Mouse (Mus musculus) ES-CJ7 (cell line): ENCODE data around the gene Ank.

Experiments used
- DNase-seq: peaks from one replicate; pipeline ENCODE4 v3.0.0; 2011; ENCODE audit warnings: low read depth, low spot score

Ank gene

GRCm38 (mm10) chr15:27536771-27537170, 70.3 kb downstream of the Ank start:
- DNase-seq = no peak

- DNase-seq = no peak
These were observed 71.2 kb downstream of the Ank start for GRCm38 (mm10) chr15:27537519-27538223.

DNA sequence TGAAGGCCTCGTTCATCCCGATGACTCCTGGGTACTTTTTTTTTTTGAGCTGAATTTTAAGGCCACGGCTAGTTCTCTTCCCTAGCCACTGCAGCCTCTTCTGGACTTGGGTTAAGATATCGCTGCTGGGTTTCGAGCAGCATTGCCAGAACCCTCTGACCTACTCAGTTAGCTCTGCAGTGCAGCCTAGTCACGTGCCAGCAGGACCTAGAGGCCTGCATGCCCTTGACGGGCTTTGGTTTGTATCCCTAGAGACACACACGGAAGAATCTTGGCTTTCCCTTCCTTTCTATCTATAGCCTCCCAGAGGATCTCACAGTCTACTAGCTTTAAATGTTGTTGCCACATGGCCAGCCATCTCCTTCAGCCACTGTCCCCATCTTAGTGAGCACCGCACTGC, 73.3 kb downstream of the Ank start:
- no peak for DNase-seq

DNA sequence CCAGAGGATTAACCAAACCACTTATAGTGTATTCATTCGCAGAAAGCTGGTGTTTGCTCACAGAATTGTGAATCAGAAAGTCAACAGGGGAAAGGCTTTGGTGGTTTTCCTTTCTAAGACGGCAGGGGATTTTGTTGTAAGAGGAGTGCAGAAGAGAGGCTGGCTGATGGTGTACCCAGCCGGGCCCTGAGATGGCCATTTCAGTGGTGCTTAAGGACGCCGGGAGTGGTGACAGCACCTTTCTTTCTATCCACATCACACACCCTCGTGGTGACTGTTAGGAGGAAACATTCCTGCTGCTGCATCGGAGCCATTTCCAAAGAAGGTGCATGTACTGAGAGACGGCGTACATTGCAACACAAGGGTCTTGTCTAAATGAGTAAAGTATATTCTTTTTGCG, 78.7 kb downstream of the Ank start:
- DNase-seq = no peak

- DNase-seq = no peak
These were observed 81.6 kb downstream of the Ank start for GRCm38 (mm10) chr15:27548110-27548509.

- DNase-seq = no peak
These were observed 82.6 kb downstream of the Ank start for GRCm38 (mm10) chr15:27549071-27549470.

DNA sequence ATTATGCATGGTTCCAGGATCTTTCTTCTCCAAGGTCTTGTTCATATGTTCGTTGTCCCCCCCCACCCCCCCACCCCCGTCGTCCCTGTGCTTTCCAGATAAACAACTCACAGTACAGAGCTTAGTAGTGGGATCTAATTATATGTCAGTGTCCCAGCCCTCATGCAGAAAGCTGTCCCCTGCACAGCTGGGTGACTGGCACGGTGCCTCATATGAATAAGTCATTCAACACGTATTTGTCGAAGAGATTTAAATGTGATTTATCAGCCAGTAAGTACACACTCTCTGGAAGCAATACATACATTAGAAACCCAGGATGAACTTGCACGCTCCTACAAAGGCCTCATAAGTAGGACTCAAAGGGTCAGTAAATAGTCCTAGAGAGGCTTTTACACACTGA, 83.4 kb downstream of the Ank start:
- no peak for DNase-seq

- no peak for DNase-seq
These were observed 84.0 kb downstream of the Ank start for GRCm38 (mm10) chr15:27550358-27550992.

DNA sequence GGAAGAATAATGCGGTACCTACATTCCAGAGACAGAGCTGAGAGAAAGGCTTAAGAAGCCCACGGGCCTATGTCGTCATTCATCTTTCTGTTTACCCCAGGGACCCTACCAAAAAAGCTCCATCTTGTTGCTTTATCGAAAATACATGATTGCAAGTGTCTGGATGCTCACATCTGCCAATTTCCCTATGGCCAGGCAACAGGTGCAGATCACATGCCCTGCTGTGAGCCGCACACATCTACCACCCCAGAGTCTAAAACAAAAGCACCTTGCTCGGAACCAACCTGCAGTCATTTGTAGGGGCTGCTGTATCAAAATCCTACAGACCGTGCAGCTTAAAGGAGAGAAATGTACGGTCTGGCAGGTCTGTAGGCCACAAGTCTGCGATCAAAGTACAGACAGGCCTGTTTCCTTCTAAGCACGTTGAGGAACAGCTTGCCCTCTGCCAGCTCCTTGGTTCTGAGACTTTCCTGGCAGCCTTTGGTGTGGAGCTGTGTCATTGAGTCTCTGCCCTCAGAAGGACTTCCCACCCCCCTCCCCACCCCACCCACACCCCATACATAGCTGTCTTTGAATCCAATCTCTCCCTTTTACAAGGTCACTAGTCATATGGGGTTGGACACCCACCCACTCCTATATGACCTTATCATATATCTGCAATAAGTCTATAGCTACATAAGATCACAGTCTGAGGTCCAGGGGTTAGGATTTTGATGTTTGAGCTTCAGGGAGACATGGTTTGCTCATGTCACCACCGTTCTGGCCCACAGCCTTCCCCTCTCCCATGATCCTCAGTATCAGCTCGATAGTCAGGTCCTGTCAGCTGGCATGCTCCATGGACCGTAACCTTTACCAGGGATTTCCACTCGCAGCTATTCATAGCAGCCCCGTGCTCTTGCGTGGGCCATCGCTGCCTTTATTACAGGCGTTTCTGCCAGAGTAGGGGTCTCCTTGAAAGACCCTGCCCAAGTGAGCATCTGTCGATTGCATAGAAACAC, 84.9 kb downstream of the Ank start:
- no peak for DNase-seq

GRCm38 (mm10) chr15:27552129-27552700, 85.7 kb downstream of the Ank start:
- no peak for DNase-seq

DNA sequence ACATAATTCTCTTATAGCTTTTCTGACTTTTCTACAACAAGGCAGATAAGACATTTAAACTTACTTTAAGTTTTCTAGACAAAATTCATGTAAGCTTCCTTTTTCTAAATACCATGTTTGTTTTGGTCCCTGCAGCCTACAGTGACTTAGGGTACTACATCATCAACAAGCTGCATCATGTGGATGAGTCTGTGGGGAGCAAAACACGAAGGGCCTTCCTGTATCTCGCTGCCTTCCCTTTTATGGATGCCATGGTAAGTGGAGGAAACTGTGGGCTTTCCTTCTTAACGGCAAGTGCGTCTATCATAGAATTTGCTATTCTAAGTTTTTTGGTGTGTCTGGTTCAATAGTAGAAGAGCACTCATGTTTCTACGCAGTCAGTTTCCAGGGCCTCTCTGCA, 87.1 kb downstream of the Ank start:
- no peak for DNase-seq

DNA sequence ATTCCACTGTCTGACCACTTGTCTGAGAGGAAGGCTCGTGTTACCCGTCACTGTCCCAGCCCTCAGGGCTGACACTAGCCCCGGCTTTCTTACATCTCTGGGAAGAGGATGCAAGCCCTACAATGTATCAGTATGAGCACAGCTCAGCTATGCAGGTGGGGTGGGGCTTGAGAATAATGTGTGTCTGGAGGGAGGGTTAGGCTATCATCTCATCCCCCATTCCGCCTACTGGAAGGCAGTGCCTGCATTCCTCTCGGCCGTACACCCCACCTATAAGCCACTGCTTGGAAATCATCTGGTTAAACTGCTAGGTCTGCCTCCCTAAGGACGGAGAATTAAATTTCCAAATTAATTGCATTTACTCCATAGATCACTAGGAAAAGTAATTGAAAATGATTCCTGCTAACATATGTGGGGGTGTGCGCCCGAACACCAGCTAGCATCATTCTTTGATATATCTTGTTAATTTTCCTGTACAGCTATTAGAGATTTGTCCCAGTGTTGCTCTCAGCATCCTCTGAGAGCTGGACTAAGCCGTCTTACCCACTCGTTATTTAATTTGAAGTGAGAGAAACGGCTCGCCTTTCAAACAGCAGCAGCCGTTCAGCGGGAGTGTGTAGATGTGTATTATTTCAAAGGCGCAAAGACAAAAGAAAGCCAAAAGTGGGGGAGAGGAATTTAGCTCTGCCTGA, 92.1 kb downstream of the Ank start:
- DNase-seq = no peak

DNA sequence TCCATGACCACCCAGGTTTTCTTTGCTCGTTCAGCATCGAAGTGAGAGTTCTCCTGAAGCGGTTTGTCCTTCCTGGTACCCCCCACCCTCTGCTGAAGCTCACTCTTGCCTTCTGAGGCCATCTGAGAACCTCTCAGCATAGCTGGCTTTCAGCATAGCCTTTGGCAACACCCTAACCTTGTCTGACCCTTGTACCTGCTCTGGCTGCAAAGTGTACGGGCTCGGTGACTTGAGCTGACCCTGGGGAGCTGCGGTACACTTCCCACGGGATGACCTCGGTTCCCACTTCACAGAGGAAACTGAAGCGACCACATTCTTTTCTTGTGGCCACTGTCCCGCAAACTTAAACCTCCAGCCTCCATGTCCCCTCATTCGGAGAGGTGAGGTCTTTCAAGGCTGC, 93.8 kb downstream of the Ank start:
- no peak for DNase-seq

DNA sequence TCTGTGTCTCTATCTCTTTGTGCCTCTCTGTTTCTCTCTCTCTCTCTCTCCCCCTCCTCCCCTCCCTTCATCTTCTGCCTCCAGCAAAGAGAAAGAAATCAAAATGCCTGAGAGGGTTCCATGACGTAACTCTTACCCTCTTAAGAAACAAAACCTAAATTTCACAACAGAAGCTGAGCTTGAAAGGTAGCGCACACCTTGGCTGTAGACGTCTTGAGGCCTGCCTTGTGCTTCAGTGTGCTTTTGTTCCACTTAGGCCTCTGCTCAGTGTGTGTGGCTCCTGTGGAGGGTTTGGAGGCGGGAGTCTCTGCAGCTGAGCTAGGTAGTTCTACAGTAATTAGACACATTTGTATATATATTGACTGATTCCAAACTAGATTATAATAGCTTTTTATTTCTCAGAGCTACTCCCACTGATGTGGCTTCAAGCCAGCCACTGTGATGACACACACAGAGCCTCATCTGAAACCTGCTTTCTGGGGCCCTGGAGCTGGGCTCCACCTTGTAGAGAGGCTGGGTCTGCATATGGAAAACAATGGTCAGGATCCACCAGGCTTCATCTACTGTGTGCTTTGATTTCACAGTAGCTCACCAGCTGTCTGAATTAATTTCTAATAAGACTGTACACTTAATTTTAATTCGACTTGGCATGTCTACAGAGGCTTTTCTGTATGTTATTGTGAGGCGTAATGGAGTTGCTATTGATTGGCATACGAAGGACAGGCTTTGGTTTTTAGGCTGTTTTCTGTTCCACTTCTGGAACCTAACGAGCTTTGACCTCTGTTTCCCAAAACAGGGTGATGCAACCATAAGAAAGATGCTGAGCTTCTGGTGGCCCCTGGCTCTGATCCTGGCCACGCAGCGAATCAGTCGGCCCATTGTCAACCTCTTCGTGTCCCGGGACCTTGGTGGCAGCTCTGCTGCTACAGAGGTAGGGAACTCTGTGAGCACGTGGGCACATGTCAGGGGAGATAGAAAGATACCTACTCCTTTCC, 97.9 kb downstream of the Ank start:
- no peak for DNase-seq

- no peak for DNase-seq
These were observed 99.2 kb downstream of the Ank start for GRCm38 (mm10) chr15:27565626-27566185.

GRCm38 (mm10) chr15:27567356-27567755, 100.9 kb downstream of the Ank start:
- DNase-seq = no peak

GRCm38 (mm10) chr15:27568371-27568770, 101.9 kb downstream of the Ank start:
- DNase-seq = no peak

- no peak for DNase-seq
These were observed 103.4 kb downstream of the Ank start for GRCm38 (mm10) chr15:27569924-27570323.

- no peak for DNase-seq
These were observed 103.9 kb downstream of the Ank start for GRCm38 (mm10) chr15:27570385-27570784.

- DNase-seq = no peak
These were observed 104.7 kb downstream of the Ank start for GRCm38 (mm10) chr15:27571179-27571578.
